Mouse (Mus musculus) brain, adult 2 months (tissue): Measurements from ENCODE around the gene Cacna1s.

ENCODE experiments used
- DNase-seq: peaks from one replicate; pipeline ENCODE4 v3.0.0; 2011; ENCODE audit warnings: low read depth, low spot score

Cacna1s gene

GRCm38 (mm10) chr1:136117069-136117468, 64.5 kb downstream of the Cacna1s start:
- no peak for DNase-seq

- peak; percentile 88 for DNase-seq
Measured at GRCm38 (mm10) chr1:136118875-136119274, 66.3 kb downstream of the Cacna1s start.

DNA sequence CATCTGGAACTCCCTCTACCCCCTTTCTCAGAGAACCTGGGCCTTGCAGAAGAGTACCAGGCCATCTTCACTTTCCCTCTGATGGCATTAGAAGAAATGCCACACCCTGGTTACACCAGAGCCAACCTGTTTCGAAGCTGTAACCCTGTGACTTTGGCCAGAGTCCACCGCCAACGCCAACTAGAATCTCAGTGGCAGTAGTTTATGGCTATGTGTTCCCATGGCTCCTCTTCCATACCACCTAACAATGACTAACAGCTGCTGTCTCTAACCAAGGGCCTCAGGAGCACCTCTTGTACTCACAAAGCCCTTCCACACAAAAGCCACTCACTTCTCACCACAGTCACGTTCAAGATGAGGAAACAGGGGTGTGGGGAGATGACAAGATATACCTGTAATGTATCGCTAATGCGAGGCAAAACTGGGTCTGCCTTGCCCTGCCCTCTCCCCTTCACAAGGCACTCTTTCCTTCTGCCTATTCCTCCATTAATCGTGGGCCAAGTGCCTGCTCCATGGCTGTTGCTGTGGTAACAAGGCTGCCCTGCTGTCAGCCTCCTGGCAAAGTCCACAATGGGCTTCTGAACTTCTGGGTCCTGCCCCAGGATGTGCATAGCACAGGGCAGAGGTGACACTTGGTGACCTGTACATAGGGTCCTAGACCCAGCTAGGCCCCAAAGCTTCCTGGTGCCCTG, 67.2 kb downstream of the Cacna1s start:
- DNase-seq = no peak

- DNase-seq = no peak
Measured at GRCm38 (mm10) chr1:136120263-136120603, 67.7 kb downstream of the Cacna1s start.

DNA sequence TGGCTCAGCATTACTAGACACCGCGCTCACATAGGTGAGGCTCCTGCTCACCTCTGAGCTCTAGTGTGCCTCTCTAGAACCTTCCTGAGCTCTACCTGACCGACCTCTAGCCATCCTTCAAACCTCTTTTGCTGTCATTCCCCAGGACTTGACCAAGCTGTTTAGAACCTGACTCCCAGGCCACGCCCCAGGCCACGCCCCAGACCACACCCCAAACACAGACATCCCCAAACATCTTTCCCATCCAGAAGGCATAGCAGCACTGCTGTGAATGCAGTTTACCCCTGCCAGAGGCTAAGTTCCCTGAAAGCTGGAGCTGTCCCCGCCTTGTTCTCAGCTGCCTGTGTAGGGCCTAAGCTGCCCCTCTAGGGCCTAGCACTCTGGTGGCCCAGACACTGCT, 68.2 kb downstream of the Cacna1s start:
- DNase-seq = no peak

GRCm38 (mm10) chr1:136122030-136122429, 69.5 kb downstream of the Cacna1s start:
- no peak for DNase-seq

DNA sequence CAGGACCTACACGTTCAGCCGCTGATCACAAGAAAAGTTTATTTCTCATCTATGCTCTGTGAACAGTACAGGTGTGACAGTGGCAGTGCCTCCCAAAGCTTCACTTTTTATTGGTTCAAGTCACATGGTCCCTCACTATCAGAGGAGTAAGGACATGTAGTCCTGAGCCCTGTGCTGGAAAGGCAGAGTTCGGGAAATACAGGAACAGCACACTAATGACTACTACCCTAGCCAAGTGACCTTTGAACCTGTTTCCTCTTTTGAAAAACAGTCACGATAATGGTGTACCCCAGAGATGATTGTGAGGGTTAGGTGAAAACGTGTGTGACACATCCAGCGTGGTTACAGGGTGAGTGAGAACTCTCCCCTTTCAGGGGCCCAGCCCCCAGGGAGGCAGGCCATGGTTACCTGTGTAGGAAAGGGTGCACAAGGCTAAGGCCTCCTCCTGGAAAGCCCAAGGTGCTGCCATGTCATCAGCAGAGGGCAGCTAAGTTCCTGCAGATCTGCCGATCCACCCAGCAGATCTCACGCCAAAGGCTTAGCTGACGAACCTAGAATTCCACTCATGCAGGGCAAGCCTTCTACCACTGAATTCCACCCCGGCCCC, 73.7 kb downstream of the Cacna1s start:
- no peak for DNase-seq

DNA sequence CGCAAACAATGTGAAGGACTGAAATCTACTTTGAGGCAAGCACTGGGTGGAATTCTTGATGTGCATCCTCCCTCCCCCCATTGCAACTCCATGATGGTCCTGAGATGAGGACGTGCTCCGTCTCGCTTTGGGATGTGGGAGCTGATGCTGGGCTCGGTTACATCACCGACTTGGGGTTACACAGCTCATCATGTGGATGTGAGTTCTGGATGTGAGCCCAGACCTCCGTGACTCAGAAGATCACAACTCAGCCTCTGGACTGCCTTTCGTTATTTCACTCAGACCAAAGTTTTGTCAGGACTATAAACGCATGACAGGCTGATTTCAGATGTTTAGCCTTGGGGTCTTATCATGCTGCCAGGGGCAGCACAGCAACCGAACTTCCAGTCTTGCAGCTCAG, 74.3 kb downstream of the Cacna1s start:
- DNase-seq = peak; percentile 81

DNA sequence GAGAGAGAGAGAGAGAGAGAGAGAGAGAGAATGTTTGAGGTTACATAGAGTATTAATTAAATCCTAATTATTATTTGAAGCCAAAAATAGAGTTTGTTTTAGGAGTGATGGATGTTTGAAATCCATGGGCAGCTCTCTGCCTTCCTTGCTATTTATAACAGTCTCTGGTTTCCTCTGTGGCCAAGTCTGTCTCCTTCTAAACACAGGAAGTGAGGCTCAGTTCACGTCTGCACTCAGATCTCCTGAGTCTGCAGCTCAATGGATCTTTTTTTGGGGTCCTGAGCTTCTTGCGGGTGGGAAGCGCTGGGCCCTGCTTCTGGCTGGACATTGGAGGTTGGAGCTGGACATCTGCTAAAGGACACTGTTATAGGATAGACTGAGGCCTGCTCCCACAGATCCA, 75.3 kb downstream of the Cacna1s start:
- peak; percentile 51 for DNase-seq

DNA sequence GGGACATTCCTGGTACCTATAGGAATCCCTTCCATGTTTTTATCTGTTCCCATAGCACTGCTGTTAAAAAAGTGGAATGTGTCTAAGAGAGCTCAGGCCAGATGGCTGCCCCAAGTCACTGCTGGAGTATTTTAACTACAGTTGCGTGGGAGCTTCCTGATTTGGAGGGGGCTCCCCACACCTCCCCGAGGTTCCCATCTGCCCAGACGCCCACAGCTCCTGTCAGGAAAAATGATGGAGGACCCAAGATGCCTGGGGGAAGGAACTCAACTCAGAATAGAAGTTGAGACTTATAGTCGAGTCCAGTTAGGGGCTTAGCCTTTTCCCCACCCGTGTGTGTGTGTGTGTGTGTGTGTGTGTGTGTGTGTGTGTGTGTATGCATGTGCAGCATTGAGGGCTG, 75.9 kb downstream of the Cacna1s start:
- DNase-seq = peak; percentile 89

GRCm38 (mm10) chr1:136128944-136129589, 76.5 kb downstream of the Cacna1s start:
- DNase-seq = no peak

DNA sequence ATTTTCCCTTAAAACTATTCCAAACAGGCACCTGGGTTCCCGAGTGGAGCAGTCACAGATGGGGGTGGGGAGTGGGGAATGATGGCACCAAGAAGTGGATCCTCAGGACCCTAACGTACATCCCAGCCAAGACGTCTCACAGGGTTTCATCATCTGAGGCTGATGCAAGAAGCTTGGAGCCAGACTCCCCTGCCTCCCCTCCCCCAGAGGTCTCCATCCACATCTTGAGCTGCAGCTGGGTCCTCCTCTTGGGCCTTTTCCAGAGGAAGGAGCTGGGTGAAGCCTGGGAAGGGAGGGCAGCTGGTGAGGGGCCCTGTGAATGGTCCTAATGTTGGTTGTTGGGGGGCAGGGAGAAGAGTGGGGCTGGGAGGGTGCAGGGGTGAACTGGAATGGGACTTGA, 77.6 kb downstream of the Cacna1s start:
- peak; percentile 71 for DNase-seq

- peak; percentile 97 for DNase-seq
Measured at GRCm38 (mm10) chr1:136130951-136131558, 78.5 kb downstream of the Cacna1s start, which contains the start of gene Kif21b. Kif21b (plus strand) TSS chr1:136131389.

- DNase-seq = peak; percentile 81
Measured at GRCm38 (mm10) chr1:136131603-136132291, 79.2 kb downstream of the Cacna1s start.

DNA sequence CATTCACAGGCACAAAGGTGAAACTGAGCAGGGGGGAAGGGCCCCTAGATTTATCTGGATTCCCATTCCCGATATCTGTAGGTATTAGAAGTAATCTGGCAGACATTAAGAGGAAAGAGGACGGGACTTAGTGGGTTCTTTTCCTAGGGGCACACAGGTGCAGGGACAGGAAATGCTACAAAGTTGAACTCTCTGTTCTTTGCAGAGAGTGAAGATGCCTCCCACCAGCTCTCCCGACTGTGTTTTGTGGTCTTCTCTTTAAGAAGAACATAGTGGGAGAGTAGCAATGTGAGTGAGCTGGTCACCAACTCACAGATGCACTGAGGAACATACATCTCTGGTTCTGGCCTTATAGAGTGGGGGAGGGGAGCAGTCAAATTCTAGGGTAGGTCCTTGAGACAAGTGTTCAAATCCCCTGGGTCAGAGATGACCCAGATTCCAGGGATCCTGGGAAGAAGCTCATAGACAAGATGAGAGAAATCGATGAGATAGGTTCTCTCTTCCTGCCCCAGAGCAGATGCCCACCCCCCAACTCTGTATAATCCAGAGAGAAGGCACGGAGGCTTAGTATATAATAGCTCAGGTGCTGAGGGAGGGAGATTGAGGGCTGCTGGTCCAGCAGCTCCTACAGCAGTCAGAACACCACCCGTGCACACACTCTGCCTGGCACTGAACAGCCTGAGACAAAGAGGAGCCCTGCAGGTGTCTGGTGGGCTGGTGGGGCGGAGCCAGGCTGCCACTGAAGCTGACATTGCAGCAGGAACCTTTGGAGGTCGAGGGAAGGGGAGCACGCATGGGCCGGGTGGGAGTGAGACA, 80.0 kb downstream of the Cacna1s start:
- peak; percentile 53 for DNase-seq

DNA sequence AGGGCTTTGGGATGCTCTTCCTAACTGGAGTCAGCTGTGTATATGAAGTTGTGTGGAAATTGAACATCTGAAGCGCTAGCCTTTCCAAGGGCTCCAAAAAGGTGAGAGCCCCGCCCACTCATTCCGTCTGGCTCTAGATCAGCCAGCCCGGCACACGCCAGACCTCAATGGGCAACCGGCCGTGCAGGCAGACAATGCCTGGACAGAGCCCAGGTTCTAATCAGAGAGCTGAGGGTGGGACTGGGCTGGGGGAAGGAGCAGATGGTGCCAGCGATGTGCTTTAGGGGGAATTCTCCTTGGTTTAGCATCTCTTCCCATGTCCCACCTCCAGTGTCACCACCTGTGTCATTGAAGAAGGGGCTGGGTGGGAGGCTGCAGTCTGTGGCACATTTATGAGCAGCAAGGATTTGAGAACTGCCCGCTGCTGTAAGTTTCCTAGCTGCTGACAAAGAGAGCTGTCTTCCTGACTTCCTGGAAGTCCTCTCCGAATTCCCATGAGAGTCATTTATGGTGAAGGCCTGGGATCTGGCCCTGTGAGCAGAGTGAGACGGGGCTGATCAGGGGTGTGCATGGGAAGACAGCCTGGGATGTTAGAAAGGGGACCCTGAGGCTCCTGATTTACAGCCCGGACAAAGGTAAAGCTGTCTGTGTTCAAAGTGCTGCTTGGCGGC, 81.2 kb downstream of the Cacna1s start:
- peak; percentile 77 for DNase-seq

GRCm38 (mm10) chr1:136134547-136134946, 82.0 kb downstream of the Cacna1s start:
- DNase-seq = no peak

- no peak for DNase-seq
Measured at GRCm38 (mm10) chr1:136135046-136135445, 82.5 kb downstream of the Cacna1s start.

DNA sequence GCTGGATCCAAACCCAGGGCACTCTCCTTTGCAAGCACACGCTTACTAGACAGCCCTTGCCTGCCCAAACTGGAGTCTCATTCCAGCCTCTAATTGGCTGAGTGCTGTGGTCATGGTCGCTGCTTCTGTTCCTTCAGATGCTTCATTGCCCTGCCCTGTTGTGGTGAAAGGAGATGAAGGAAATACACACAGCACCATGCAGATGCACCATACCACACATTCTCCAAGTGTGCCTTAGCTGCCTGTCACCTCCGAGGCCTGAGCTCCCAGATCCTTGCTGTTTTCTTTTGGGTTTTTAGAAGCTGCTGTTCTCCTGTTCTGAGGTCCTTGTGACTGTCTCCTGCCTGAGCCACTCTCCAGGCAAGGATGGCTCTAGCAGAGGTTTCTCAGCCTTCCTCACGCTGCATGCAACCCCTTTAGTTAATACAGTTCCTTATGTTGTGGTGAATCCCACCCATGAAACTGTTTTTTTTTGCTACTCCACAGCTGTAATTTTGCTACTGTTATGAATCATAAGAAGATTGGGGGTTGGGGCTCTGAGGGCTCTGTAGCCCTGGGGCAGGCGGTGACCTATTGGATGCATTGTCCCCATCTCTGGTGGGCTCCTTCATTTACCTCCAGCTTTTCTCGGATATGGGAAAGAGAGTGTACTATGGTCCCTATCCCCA, 83.4 kb downstream of the Cacna1s start:
- peak; percentile 45 for DNase-seq

DNA sequence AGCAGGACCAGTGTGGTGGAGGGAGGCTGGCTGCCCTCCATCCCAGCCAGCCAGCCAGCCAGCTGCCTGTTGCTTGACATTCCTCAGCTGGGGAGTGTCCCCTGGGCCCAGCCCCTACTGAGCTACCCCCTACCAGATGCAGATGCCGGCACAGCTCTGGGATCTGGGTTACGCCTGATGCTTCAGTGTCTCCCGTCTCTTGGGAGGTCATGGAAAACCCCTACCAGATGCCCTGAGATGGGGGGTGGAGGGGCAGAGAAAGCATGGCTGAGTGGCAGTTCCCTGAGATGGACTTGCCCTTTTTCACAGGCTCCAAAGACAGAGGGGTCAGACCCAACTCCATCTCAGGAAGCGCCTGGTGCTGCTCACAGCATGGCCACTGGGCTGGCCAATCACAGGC, 84.0 kb downstream of the Cacna1s start:
- no peak for DNase-seq
